Mouse (Mus musculus) frontal cortex, postnatal 10 days (tissue): ENCODE measurements around the gene App.

ENCODE experiments used
- DNase-seq, 2 experiments: peaks; one replicate each; pipeline ENCODE4 v3.0.0; 2022; ENCODE audit warnings: low spot score in 2 of 2, mixed read lengths in 1 of 2

Gene App

GRCm38 (mm10) chr16:85084152-85084551, 89.4 kb downstream of the App start:
- no peak for DNase-seq

DNA sequence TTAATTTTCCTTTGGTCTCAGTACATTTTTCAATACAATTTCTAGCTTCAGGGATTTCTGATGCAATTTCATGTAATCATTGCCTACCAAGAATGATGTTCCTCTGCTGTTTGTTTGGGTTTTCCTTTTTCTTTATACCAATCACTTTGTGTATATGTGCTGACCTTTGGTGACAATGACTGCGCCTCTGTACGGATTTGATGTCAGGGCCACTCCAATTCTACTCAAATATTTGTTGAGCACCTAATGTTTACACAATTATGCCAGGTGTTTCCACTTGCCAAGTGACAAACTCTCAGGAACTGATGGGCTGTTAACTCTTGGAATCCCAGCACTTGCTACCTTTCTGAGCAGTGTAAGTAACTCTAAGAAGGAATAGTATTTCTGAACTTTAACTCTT, 98.2 kb downstream of the App start:
- DNase-seq, result no peak

DNA sequence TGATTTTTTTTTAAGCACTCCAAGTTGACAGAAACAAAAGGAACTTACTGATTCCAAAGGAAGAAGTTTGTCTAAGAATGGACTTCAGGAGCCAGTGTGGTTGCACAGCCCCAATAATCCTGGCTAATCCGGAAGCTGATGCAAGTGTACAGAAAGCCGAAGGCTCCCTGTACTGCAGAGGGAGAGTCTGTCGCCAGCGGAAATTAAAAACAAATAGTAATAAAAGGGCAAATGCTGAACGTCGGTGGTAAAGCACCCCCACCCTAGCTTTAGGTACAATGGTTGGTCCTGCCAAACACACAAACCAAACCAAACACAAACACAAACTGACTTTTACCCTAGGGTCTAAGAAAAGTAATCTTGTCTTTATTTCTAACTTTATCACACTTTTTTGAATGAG, 98.7 kb downstream of the App start:
- no peak for DNase-seq

- DNase-seq, result no peak
Measured at GRCm38 (mm10) chr16:85072624-85073023, 100.9 kb downstream of the App start.

DNA sequence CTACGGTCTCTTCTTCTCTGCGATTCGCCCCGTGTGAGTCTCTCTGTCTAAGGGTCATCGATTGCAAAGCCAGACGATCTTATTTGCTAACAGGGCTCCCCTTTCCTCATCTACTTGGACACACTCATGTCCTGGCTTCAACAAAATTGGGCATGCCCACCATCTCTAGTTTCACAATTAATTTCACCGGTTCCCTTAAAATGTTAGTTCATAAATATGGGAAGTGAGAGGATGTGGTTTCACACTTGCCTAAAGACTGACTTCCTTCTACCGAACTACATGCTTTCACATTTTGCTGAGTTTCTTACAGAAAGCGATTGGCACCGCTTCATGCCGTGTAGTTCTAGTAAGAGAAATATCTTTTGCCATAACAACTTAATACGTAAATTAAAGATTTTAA, 101.8 kb downstream of the App start:
- DNase-seq, result no peak

GRCm38 (mm10) chr16:85071248-85071647, 102.3 kb downstream of the App start:
- DNase-seq, result no peak

GRCm38 (mm10) chr16:85067254-85067893, 106.2 kb downstream of the App start:
- no peak for DNase-seq

DNA sequence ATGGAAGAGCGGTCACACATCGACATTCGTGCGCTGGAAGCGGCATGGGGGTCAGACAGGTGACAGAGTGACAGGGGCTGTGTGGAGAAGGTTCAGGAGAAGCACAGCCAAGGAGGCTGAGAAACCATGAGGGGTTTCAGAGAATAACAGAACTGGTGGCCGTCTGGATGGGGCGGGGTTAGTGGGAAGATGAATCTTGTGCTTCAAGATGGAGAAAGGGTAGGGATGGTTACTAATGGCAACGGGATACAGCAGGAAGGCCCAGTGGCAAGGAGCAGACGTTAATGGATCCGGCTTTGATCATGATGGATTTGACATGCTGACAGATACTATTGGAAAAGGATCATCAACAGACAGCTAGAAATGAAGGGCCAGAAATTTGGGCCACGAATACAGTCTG, 107.3 kb downstream of the App start:
- no peak for DNase-seq

DNA sequence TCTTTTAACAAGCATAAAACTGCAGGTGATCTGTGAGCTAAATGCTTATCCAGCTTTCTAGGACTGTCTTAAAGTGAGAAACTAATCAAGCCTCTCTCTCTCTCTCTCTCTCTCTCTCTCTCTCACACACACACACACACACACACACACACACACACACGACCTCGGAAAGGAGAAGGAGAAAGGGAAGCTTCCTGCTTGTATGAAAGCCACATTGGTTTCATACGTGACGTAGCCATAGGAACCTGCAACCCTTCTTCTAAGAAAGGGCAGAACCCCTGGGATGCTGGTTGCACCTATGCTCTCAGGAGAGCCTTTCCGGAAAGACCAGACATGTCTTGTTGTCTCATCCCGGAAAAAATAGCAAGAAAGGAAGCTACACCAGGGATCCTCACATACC, 108.8 kb downstream of the App start:
- DNase-seq, result no peak

DNA sequence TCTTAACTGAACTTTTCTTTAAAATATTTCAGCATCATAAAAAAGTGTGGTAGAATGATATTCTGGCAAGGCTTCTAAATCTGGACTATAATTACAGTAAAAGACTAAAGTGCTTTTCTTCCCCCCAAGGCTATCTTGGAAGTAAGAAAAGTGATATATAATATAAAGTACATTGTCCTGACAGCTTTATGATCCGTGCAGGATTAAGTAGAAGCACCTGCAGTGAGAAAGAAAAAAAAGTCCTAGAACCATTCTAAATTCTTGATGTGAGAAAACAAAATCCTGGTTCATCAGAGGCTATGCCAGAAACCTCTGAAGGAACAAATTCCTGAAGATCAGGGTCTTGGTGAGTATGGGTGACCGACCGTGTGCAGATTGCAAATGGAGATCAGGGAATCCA, 110.8 kb downstream of the App start:
- no peak for DNase-seq

DNA sequence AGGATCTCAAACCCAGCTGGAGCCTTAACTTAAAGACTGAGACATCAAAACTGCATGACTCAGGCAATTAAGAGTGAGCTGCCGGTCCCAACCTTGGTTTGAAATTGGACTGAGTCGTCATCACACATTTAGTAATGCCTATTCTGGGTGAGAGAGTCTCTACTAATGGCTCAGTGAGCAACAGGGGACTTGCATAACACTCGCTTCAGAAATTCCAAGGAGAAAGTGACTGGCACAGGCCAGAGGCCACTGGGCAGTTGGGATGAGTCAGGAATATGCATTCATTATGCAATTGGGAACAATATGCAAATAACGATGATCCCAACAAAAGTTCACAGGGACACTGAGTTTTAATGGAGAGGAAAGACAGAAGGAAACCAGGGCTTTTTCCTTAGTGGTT, 111.8 kb downstream of the App start:
- DNase-seq, result no peak

DNA sequence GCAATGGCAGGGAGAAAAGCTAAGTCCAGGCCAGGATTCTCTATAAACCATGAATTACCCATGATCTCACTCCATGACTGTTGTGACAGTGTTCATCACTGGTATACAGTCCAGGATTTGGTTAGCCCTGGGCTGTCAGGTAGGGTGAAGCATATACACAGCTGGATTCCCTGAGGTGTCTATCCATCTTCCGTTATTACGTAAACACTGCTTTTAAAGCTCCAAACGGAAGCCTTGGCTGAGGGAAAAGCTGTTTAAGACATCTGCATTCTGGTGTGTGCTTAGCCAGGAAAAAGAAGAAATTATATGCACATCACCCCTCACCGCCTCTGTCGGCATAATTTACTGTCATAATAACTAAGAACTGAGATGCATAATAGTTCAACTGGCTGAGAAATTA, 115.4 kb downstream of the App start:
- DNase-seq, result no peak

GRCm38 (mm10) chr16:85056212-85056611, 117.4 kb downstream of the App start:
- DNase-seq, result no peak

GRCm38 (mm10) chr16:85053996-85054395, 119.6 kb downstream of the App start:
- no peak for DNase-seq

GRCm38 (mm10) chr16:85047310-85047709, 126.3 kb downstream of the App start:
- no peak for DNase-seq

DNA sequence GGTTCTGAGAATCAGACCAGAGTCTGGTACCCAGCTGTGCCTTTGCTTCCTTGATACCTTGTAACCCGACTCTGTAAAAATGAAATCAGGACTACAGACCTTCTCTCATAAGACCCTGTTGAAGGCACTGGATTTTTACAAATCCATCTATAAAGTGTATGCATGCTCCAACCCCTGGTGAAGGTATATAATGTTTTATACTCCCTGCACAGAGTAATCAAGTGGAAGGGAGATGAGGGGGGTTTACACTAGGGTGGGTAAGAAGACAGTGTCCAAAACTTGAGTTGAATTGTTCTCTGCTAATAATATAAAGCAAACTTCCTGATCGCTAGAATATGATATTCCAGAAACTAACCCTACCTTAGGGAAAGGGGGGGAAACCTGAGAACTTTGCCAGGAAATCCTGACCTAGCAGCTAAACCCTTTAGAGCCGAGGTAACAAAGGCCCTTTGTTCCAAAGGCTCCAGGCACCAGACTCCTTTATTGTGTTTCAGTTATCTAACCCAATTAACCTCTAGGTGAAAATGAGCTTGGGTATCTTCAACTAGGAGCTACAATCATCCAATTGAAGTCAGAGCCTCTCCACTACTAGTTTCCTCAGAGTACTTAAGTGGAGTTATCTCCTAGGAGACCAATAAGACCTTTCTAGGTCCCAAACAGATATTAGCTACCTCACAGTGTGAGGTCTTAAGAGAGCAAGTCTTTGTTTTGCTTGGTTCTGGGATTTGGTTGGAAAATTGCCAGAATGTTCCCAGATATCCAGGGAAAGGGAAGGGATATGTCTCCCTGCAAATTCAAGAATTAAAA, 132.2 kb downstream of the App start:
- DNase-seq, result no peak

DNA sequence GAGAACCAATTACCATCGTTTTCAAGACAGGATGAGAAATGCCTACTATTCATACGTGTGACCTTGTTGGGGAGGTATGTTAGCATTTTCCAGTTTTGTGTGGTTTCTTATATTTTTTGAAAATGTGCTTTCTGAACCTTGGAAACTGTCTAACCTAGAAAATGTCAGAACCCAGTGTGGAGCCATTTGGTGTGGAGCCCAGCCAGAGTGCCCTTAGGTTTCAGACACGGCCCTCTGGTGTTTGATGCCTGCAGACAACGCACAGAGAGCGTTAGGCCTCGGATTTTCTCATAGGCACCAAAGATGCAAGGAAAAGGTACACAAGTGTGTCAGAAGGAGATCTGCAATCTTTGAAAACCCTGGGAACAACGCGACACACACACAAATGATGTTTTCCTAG, 134.8 kb downstream of the App start:
- no peak for DNase-seq

DNA sequence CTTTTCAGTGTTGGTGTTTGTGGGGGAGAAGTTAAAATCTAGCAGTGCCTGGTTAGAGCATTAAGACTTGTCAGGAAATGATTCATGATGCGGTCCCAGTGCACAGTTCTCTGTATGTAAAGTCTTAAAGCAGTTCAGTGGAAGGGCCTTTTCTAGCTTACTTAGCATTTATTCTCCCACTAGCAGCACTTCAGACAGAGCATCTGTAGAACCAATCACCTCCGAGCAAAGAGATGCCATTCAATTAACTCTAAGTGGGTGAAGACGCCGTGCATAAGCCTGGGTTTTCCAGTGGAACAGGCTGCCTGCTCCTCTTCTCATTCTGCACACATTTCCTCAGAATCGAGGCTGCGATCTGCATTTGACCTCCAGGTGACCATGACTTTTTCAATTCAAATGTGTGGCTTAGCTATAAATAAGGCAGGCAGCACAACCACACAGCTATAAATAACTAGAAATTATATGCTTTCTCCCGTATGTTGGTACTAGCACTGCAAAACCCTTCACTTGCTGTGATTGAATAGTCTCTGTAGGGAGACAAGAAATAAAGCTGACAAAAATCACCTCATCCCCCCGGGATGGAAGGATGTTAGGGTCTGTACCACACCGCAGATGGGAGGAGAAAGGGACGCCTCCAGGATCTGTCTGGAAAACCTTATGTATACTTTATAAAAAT, 135.5 kb downstream of the App start:
- no peak for DNase-seq

- DNase-seq, result no peak
Measured at GRCm38 (mm10) chr16:85035815-85036214, 137.8 kb downstream of the App start.

DNA sequence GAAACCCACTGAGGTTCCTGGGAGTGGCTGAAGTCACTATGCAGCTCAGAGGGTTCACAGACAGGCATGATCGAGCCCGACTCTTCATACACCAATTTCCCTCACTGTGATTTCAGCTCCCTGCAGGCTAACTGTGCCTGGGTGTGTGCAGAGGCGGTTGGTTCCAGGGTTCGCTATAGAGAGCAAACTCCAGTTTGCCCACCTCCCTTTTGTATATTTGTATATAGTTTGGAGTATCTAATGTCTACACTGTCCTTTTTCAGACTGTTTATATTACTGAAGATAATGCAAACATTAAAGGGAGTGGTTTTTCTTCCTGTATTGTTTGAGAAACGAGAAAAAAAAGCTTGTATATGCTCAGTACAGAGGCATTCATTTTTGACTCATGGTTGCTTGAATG, 139.8 kb downstream of the App start:
- DNase-seq, result no peak

- no peak for DNase-seq
Measured at GRCm38 (mm10) chr16:85030810-85031209, 142.8 kb downstream of the App start.

DNA sequence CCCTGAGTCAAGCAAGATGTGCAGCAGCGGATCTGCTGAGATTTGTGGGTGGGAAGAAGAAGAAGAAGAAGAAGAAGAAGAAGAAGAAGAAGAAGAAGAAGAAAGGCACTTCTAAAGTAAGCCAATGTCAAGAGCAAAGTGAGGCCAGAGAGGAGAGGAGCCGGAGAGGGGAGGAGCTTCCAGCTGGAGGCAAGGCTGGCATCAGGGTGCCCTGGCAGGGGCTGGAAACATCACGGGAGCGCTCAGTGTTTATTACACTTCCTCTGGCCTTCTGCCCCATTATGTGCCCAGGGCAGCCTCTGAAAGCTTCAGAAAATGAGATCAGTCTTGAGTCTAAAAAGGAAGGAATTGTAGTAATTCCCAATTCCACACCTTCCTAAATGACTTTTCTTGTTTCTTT, 145.2 kb downstream of the App start:
- DNase-seq, result no peak

DNA sequence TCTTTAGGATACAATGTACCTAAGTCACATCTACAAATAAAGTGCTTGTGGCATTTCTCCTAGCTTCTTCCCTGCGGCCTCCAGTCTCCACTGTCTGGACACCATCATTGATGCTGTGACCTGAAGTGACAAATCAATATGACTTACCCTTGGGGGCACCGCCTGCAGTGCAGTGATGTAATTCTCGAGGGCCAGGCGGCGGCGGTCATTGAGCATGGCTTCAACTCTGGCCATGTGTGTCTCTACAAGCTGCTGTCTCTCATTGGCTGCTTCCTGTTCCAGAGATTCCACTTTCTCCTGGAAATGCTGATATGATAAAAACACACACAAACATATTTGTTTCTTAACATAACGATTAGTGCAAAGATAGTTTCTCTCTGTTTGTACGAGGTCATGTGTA, 148.9 kb downstream of the App start:
- DNase-seq, result no peak
